Mouse (Mus musculus) monocyte, adult 2 months (primary cell): ENCODE measurements around the gene Lin54.

Experiments
- DNase-seq, 2 experiments: peaks; one replicate each; pipeline ENCODE4 v3.0.0; 2022; ENCODE audit warnings: low spot score in 2 of 2, low read depth in 1 of 2

Lin54 gene

GRCm38 (mm10) chr5:100423626-100424025 lies 76.8 kb downstream of the Lin54 start:
- DNase-seq, result no peak

GRCm38 (mm10) chr5:100418861-100419260 lies 81.6 kb downstream of the Lin54 start:
- DNase-seq, result no peak

GRCm38 (mm10) chr5:100418077-100418476 lies 82.4 kb downstream of the Lin54 start:
- no peak for DNase-seq

GRCm38 (mm10) chr5:100415761-100416590 lies 84.5 kb downstream of the Lin54 start, which contains the start of gene Sec31a:
Sec31a (minus strand) TSS chr5:100416234.
- peak; percentile 96 to 97 for DNase-seq

DNA sequence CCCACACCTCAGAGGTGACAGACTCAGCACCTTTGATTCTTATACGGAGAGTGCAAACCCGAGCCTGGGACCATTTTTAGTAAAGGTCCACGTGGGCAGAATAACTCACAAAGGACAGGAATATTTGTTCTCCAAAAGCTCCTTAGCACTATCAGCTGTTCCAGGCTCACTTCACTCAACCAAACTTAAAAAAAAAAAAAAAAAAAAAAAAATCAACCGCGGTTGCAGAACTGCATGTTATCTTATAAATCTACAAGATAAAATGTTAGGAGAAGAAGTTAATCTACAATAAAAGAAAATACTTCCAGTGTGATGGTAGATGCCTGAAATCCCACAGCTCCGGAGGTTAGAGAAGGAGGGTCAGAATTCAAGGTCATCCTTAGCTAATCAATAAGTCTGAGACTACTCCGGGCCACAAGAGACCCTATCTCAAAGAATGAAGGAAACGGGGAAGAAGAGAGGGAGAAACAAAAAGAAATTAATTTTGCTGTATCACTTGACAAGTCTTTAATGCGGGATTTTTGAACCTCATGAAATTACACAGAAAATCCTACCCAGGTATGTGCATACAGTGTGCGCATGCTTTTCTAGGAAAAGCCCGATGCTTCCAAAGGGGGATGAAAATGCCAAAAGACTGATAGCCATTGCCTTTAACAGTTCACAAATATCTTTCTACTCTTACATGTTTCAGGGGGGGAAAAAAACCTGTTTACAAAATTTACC lies 85.8 kb downstream of the Lin54 start:
- DNase-seq, result no peak

- DNase-seq, result no peak
Measured at GRCm38 (mm10) chr5:100412886-100413285, 87.6 kb downstream of the Lin54 start.

DNA sequence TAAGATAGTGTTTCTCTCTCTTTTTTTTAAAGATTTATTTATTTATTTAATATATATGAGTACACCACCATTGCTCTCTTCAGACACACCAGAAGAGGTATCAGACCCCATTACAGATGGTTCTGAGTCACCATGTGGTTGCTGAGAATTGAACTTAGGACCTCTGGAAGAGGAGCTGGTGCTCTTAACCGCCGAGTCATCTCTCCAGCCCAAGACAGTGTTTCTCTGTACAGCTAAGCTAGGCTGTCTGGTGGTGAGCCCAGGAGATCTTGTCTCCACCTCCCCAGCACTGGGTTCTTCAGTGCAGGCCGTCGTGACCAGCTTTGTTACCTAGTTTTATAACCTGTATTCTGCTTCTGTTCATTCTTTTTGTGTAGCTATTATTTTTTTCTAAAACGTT lies 90.2 kb downstream of the Lin54 start:
- no peak for DNase-seq

GRCm38 (mm10) chr5:100408485-100408884 lies 92.0 kb downstream of the Lin54 start:
- no peak for DNase-seq

- DNase-seq, result no peak
Measured at GRCm38 (mm10) chr5:100396753-100397152, 103.7 kb downstream of the Lin54 start.

DNA sequence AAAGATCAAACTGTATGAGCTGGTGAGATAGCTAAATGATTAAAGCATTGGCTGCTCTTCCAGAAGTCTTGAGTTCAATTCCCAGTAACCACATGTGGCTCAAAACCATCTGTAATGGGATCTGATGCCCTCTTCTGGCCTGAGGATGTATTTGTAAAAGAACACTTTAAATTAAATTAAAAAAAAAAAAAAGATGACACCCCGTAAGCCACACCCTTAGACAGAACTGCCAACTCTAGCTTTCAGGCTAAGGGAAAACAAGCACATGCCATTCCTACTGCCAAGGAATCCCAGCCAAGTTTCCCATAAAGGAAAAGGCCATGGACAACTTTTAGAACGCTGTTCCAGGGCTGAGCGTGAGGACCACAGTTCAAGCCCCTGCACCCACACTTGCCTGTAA lies 106.8 kb downstream of the Lin54 start:
- no peak for DNase-seq

- no peak for DNase-seq
Measured at GRCm38 (mm10) chr5:100392436-100392955, 107.9 kb downstream of the Lin54 start.
